Mouse (Mus musculus) heart, adult 2 months (tissue): ENCODE measurements around the gene Ppm1b. TPM values are rescaled to one million over a fixed set of nuclear protein-coding genes. Genes with fewer than 3 reads are reported as not detected.

Experiments
- DNase-seq, 2 experiments: peaks; one replicate each; pipeline ENCODE4 v3.0.0; 2021
- H3K27ac ChIP-seq: fragments of 200-600 bp; 2 replicates; pipeline ENCODE4 v1.8.1; 2022
- H3K27me3 ChIP-seq: fragments of 200-500 bp; 2 replicates; pipeline ENCODE4 v1.6.1; 2012; ENCODE audit warnings: mild to moderate bottlenecking, low read length, inconsistent platforms, mixed read lengths; ENCODE audit not compliant: control insufficient read depth, insufficient read depth
- H3K36me3 ChIP-seq: fragments of 200-500 bp; 2 replicates; pipeline ENCODE4 v1.6.1; 2012; ENCODE audit warnings: low read length, inconsistent platforms; ENCODE audit not compliant: control insufficient read depth, insufficient read depth
- H3K4me1 ChIP-seq: fragments of 200-500 bp; 2 replicates; pipeline ENCODE4 v1.6.1; 2011; ENCODE audit warnings: low read length; ENCODE audit not compliant: control insufficient read depth, insufficient read depth
- H3K4me3 ChIP-seq: fragments of 200-600 bp; 2 replicates; pipeline ENCODE4 v1.8.1; 2022
- H3K79me2 ChIP-seq: fragments of 200-500 bp; replicated peaks from 2 replicates; pipeline ENCODE4 v1.6.1; 2012; ENCODE audit warnings: mild to moderate bottlenecking, inconsistent platforms, low read length, moderate library complexity, mixed read lengths; ENCODE audit not compliant: control insufficient read depth, insufficient read depth
- H3K9ac ChIP-seq: fragments of 200-500 bp; 2 replicates; pipeline ENCODE4 v1.6.1; 2012; ENCODE audit warnings: low read depth, mild to moderate bottlenecking, control low read depth, inconsistent platforms, low read length, mixed read lengths
- CTCF ChIP-seq: fragments of 200-600 bp; IDR thresholded peaks from 2 replicates; pipeline ENCODE4 v1.8.1; 2022; ENCODE audit warnings: antibody characterized with exemption, mild to moderate bottlenecking, moderate library complexity
- EP300 ChIP-seq: fragments of 200-500 bp; IDR thresholded peaks from 2 replicates; pipeline ENCODE4 v1.6.1; 2011; ENCODE audit warnings: low read depth, low read length, control low read depth; ENCODE audit not compliant: insufficient read depth
- POLR2A ChIP-seq: fragments of 200-500 bp; IDR thresholded peaks from 2 replicates; pipeline ENCODE4 v1.6.1; 2011; ENCODE audit warnings: mild to moderate bottlenecking, low read depth, low read length, control low read depth; ENCODE audit not compliant: insufficient read depth
- WGBS: fragments of 180-500 bp; shearing (Covaris S2); methylation state at CpG from one replicate; pipeline ENCODE4 v1.1.7; 2018; 5-methylcytosine and 5-hydroxymethylcytosine counted together
- intact Hi-C: fragments of 180-260 bp; cut with DNase I; formaldehyde crosslinking; loops from one replicate; pipeline ENCODE4 v1.15.1; 2025
- polyA plus RNA-seq: library from polyadenylated mRNA; depleted of rRNA; stranded (reverse); fragments of >200 nt; gene quantifications from 2 replicates; pipeline ENCODE4 v1.2.3, GENCODE M21; 2012
- total RNA-seq, 2 experiments: library from RNA; stranded (reverse); gene quantifications; 2 replicates each; pipeline ENCODE4 v1.2.3; 2021

The Ppm1b gene
- total and polyA plus RNA-seq, 3 experiments, result 39.0 to 137 (median 119) TPM

- no peaks in the 10 kb centered on the region for H3K79me2 ChIP-seq
- intact Hi-C loops, result no loop called here
- H3K4me3 ChIP-seq, result no peak overlapping the region
- no peaks in the 10 kb centered on the region for H3K4me1 ChIP-seq
- no peaks in the 10 kb centered on the region for H3K27me3 ChIP-seq
- no peak for DNase-seq
- TF ChIP-seq EP300 (no peak), CTCF (no peak), POLR2A (no peak)
- H3K36me3 ChIP-seq, result no peaks in the 10 kb centered on the region
- H3K9ac ChIP-seq, result no peak overlapping the region
- WGBS, result 68% methylated on average over 9 of the region's 9 CpGs
- no peak overlapping the region for H3K27ac ChIP-seq
Observed at GRCm38 (mm10) chr17:84940017-84940731, 16.4 kb upstream of the Ppm1b start.

- H3K36me3 ChIP-seq, result no peaks in the 10 kb centered on the region
- no peaks in the 10 kb centered on the region for H3K27me3 ChIP-seq
- 81% methylated on average over 13 of the region's 13 CpGs for WGBS
- no peak for TF ChIP-seq POLR2A
- no peak for TF ChIP-seq EP300
- TF ChIP-seq CTCF, result no peak
- no peak overlapping the region for H3K9ac ChIP-seq
- no peaks in the 10 kb centered on the region for H3K4me1 ChIP-seq
- H3K4me3 ChIP-seq, result no peak overlapping the region
- intact Hi-C loops, result no loop called here
- no peaks in the 10 kb centered on the region for H3K79me2 ChIP-seq
- no peak overlapping the region for H3K27ac ChIP-seq
- DNase-seq, result no peak
Observed at GRCm38 (mm10) chr17:84941291-84941868, 15.2 kb upstream of the Ppm1b start.

GRCm38 (mm10) chr17:84942358-84943032 lies 14.0 kb upstream of the Ppm1b start:
- no peak overlapping the region for H3K9ac ChIP-seq
- TF ChIP-seq POLR2A (no peak), CTCF (no peak), EP300 (no peak)
- intact Hi-C loops, result no loop called here
- H3K79me2 ChIP-seq, result no peaks in the 10 kb centered on the region
- no peak overlapping the region for H3K4me3 ChIP-seq
- no peaks in the 10 kb centered on the region for H3K27me3 ChIP-seq
- H3K4me1 ChIP-seq, result no peaks in the 10 kb centered on the region
- no peak for DNase-seq
- no peak overlapping the region for H3K27ac ChIP-seq
- 52% methylated on average over 10 of the region's 10 CpGs for WGBS
- no peaks in the 10 kb centered on the region for H3K36me3 ChIP-seq

GRCm38 (mm10) chr17:84943033-84943393 lies 13.5 kb upstream of the Ppm1b start:
- Histone ChIP-seq H3K79me2 (no peaks in the 10 kb centered on the region), H3K4me1 (no peaks in the 10 kb centered on the region), H3K36me3 (no peaks in the 10 kb centered on the region), H3K27ac (no peak overlapping the region), H3K27me3 (no peaks in the 10 kb centered on the region), H3K4me3 (no peak overlapping the region), H3K9ac (no peak overlapping the region)
- 28% methylated on average over 2 of the region's 2 CpGs for WGBS
- intact Hi-C loops, result no loop called here
- no peak for DNase-seq
- no peak for TF ChIP-seq CTCF
- no peak for TF ChIP-seq POLR2A
- TF ChIP-seq EP300, result no peak

GRCm38 (mm10) chr17:84944348-84944747 lies 12.2 kb upstream of the Ppm1b start:
- Histone ChIP-seq H3K27ac (no peak overlapping the region), H3K36me3 (no peaks in the 10 kb centered on the region), H3K4me3 (no peak overlapping the region), H3K9ac (no peak overlapping the region), H3K4me1 (no peaks in the 10 kb centered on the region), H3K27me3 (no peaks in the 10 kb centered on the region), H3K79me2 (no peaks in the 10 kb centered on the region)
- WGBS, result 91% methylated on average over 6 of the region's 6 CpGs
- TF ChIP-seq CTCF (no peak), POLR2A (no peak), EP300 (no peak)
- intact Hi-C loops, result no loop called here
- no peak for DNase-seq

GRCm38 (mm10) chr17:84952521-84952920 lies 4.0 kb upstream of the Ppm1b start:
- no peaks in the 10 kb centered on the region; the same call in 1 of the 2 replicates for H3K36me3 ChIP-seq
- H3K9ac ChIP-seq, result no peak overlapping the region
- intact Hi-C loops, result no loop called here
- no peak overlapping the region for H3K27ac ChIP-seq
- DNase-seq, result no peak
- no peaks in the 10 kb centered on the region for H3K4me1 ChIP-seq
- no peaks in the 10 kb centered on the region for H3K27me3 ChIP-seq
- no peaks in the 10 kb centered on the region for H3K79me2 ChIP-seq
- TF ChIP-seq CTCF, result no peak
- no peak for TF ChIP-seq EP300
- no peak for TF ChIP-seq POLR2A
- no peak overlapping the region for H3K4me3 ChIP-seq
- 94% methylated on average over 5 of the region's 5 CpGs for WGBS
